Mouse (Mus musculus) frontal cortex, adult 2 months (tissue): ENCODE results near the gene Unc50. TPM values are rescaled to one million over a fixed set of nuclear protein-coding genes. Genes with fewer than 3 reads are reported as not detected.

Source experiments
- DNase-seq, 2 experiments: peaks; one replicate each; pipeline ENCODE4 v3.0.0; 2022; ENCODE audit warnings: low spot score in 1 of 2; ENCODE audit errors: extremely low spot score in 1 of 2
- polyA plus RNA-seq: library from polyadenylated mRNA; depleted of rRNA; stranded (reverse); fragments of >200 nt; gene quantifications from 2 replicates; pipeline ENCODE4 v1.2.3, GENCODE M21; 2012

The Unc50 gene
- polyA plus RNA-seq, 1 experiment: 79.0 TPM

DNA sequence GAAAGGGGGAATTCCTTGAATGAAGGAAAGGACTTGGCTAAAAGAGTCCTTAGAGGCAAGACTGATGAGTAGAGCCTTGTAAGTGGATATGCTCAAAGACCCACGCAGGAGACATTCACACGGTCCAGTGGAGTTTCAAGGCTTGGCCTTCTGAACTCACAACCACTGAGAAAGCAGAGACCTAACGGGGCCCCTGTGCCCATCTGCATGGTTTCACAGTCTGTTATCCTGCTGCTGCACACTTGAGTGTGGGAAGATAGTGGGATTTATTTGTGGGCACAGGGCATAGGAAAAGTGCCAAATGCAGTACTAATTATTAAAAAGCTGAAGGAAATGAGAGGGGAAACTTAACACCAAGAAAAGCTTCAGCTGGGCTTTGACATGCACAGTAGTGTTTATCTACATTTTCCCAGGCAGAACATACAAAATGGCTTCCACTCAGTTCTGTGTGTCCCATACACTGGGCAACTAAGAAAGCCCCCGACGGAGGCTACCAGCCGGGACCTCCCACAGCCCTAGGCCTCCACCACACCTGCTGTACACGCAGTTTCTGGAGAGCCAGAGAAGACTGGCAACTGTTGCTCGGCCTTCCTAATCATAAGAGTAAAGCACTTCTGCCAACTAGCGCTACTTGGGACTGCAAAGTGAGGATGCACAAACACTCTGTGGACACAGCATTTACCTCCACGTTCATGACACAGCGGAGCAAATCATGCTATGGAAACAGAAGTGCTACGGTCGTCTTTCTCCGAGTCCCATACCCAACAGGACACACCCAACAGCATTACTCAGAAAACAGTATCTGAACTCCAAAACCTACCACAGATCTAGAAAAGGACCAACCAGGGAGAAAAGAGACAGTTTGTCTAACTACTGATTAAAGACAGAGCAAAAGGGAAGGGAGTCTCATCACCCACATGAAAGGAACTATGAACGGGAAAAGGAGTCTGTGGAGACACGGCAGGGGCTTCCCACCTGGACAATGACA is 13.2 kb downstream of the Unc50 start:
- no peak for DNase-seq

DNA sequence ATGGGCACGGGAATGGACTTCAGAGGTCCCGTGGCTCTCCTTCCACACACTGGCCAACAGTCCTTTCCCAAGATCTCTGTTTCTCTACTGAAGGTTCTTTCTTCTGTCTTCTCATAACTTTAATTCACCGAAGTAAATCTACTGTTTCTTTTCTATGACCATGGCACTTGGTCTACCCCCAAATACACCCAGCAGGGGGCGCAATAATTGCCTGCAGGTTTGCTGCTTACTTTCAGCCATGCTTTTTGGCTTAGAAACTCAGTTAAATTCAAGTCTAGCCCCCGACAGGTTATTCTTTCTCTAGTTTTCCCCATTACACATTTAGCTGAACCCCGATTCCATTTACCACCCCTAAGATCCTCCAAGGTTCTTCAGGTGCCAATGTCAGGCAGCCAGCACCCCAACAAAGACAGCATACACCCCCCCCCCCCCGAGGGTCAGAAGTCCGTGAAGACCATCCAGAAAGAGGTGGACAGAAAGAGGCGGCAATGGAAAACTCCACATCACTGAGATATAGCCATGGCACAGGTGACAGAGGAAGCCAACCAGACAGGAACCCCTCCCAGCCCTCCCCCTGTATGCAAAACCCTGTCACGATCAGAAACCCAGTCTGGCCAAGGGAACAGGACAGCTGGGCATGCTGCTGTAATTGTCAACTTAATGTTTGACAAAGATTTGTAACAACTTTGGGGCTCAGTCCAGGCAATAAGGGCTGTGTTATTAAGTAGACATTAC is 18.6 kb downstream of the Unc50 start:
- DNase-seq: peak in 1 of 2 experiments; percentile 78

- peak in 1 of 2 experiments; percentile 34 for DNase-seq
Observed at GRCm38 (mm10) chr1:37451270-37451669, 21.3 kb downstream of the Unc50 start.

DNA sequence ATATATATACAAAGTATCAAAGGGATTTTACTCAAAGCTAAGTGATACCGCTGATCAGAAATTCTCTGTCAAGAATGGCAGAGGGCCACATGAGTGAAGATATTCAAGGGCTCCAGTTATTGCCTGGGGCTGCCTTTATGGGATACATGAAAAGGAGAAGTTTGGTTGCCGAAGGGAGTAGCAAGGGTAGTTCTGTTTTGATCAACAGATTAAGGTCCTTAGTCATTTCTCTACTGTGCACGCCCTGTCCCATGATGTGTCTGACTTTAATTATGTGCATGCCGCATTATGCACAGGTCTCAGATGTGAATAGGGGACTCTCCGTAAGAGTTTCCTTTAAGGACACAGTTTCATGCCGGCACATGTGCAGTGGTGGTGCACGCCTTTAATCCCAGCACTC is 27.6 kb downstream of the Unc50 start:
- DNase-seq: no peak

GRCm38 (mm10) chr1:37464878-37465452 is 35.0 kb downstream of the Unc50 start:
- DNase-seq: no peak

DNA sequence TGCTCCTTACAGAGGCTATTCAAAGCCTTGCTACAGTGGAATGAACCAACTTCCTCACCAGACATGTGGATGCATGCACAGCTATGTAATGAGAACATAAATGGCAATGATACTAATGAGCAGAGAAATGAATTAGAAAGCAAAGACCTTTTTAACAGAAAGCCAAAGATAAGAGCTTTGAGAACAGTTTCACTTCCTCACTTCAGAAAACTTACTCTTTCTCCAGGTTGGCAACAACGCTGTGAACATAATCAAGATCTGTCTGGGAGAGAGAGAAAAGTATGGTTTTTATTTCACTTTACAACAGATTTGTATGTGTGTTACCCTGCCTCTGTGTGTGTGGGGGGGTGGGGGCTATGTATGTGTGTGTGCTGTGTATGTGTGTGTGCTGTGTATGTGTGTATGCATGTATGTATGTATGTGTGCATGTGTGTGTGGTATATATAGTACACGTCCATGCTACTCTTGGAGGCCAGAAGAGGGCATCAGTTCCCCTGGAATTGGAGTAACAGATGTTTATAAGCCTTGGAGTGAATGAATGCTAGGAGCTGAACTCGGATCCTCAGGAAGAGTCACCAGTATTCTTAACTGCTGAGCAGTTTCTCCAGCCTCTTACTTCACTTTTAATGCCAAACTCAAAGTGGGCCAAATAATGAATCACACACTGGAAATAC is 36.5 kb downstream of the Unc50 start:
- no peak for DNase-seq

DNA sequence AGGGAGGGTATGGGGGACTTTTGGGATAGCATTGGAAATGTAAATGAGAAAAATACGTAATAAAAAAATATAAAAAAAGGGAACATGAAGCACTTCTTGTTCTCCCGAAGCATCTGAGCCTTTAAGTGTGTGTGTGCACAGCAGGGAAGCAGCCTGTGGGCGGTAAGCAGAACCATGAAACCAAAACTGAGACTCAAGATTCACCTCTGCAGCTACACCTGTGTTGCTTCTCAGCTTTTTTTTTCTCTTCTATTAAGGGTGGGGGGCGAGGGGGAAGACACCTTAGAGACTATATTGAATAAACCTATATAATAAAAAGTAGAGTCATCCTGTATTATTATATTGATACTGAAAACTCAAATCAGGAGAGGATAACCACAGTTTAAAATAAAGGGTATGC is 37.9 kb downstream of the Unc50 start:
- no peak for DNase-seq

- no peak for DNase-seq
Observed at GRCm38 (mm10) chr1:37469007-37469406, 39.1 kb downstream of the Unc50 start.

DNA sequence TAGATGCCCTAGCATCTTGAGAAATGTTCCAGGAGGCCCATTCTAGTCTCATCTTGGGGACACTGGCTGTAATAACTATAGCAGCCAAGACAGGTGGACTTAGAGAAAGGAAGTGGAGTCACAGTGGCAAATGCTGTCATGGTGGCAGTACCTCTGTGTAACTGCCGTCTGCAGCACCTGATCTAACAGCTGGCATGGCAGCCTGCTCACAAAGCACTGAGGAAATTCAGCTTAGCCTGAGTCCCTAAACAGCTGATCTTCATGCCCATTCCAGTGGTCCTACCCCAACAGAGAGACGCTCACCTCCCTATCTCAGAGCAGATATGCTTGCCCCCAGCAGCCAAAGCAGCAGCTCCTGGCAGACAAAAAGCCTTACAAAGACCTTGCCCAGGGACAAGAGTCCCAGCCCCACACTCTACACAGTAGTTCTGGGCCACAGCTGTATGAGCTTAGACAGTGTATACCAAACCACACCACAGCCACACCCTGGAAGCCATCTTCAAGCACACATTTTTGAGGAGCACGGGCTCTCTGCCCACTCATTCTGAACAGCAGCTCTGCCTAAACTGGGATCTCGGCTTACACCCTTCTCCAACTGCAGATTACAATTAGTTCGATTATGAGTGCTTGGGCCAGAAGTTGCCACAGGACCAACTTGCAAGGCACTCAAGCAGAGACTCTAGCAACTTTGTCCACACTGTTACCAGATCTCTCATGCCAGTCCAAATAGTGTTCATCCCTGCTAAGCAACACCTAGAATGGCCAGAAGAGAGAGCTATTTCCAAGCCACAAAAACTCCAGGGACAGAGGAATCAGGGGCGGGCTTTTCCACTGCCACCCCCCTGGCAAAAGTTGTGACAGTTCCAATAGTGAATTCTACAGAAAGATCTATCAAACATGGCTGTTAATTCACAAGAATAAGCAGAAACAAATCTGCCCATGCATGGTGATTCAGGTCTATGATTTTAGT is 41.5 kb downstream of the Unc50 start:
- peak in 1 of 2 experiments; percentile 28 for DNase-seq

GRCm38 (mm10) chr1:37473251-37473650 is 43.3 kb downstream of the Unc50 start:
- DNase-seq: no peak

- DNase-seq: no peak
Observed at GRCm38 (mm10) chr1:37474046-37474445, 44.1 kb downstream of the Unc50 start.

DNA sequence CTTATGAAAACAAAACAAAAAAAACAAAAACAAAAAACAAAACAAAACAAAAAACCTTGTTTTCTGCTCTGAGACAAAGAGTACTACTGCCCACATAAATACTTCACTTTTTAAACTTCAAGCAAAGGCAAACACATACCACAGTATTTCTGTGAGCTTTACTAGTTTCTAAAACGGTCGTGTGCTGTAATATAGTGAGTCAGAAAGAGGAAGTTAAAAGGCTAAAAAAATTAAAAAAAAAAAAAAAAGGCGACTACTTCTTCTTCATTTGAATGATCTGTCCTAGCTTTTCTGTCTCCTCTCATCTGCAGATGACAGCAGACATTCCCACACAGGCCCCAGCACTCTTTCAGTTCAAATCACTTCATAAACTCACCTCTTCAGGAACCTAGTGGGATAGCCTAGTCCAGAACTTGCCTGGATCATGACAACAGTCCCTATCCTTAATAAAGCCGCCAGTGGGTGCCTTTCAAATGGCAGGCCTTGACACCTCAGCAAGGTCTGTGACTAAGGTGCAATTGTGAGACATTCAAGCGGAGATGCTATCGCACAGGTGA is 44.8 kb downstream of the Unc50 start:
- DNase-seq: no peak

DNA sequence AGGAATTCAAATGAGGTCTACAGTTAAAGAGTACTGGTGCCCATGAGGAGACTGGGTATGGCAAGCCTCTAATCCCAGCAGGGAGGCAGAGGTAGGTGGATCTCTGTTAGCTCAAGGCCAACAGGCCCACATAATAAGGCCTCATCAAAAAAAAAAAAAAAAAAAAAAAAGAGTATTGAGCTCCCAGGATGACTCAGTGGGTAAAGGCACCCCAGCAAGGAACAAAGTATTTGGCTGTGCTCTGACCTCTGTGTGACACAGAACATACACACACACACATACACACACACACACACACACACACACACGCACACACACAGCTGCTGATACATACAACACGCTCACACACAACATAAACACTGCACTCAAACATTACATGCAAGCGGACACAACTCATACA is 45.4 kb downstream of the Unc50 start:
- DNase-seq: no peak

GRCm38 (mm10) chr1:37477250-37477649 is 47.3 kb downstream of the Unc50 start:
- no peak for DNase-seq

GRCm38 (mm10) chr1:37477928-37478327 is 48.0 kb downstream of the Unc50 start:
- DNase-seq: no peak

- DNase-seq: no peak
Observed at GRCm38 (mm10) chr1:37478416-37478815, 48.5 kb downstream of the Unc50 start.

GRCm38 (mm10) chr1:37479074-37479473 is 49.1 kb downstream of the Unc50 start:
- peak in 1 of 2 experiments; percentile 32 for DNase-seq

GRCm38 (mm10) chr1:37479759-37480158 is 49.8 kb downstream of the Unc50 start:
- no peak for DNase-seq

DNA sequence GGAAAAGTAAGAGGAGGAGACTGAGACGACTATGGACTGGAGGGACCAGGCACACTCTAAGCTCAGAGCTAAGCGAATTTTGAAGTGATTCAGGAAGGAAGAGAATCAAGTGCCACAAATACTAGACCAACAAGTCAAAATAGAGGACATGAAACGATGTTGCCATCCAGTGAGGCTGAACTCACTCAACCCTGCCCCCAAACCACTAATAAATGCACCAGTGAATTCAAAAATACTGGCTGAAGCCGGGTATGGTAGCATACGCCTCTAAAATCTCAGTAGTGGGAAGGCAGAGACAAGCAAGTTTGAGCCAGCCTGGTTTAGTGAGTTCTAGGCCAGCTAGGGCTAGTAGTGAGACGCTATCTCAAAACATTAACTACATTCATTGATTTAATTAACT is 50.8 kb downstream of the Unc50 start:
- no peak for DNase-seq
